Mouse (Mus musculus): ENCODE results near the gene Pigw.

GRCm38 (mm10) chr11:84879007-84879771, 896 bp downstream of the Pigw start:
- TF ChIP-seq CTCF (IDR thresholded peaks at IDR 0.05; ENCODE audit: low read depth) (no peak), EP300 (IDR thresholded peaks at IDR 0.05; ENCODE audit: low read depth) (no peak)

All from liver, postnatal 0 days (tissue).